Mouse (Mus musculus): Measurements from ENCODE around the gene Anks1b. TPM values are rescaled to one million over a fixed set of nuclear protein-coding genes. Genes with fewer than 3 reads are reported as not detected.

The Anks1b gene
- polyA plus RNA-seq, 1 experiment from 2014 or later = 1.5 TPM

DNA sequence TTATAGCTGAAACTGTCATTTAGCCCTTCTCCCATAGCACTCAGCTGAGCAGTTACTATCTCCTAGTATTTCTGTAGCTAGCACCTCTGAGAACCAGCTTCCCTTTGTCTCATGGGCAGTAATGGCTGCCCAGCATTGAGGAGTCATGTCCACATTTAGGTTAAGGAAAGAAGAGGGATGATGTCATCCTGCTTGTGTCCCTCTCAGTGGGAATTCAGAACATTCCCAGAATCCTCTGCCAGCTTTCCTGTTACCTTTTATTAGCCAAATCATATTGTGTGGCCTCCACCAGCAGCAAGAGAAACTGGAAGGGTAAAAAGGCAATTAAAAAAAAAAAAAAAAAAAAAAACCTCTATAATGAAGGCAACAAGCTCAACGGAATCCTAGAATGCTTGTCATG, 851.6 kb downstream of the Anks1b start:
- peaks cover 5% of the 10 kb centered on the region; the same call in 1 of the 2 replicates for H3K4me1 ChIP-seq (replicated peaks; ENCODE audit: control insufficient read depth, insufficient read depth, low read length)
- H3K9me3 ChIP-seq (ENCODE audit: control insufficient read depth, low read length) = no peaks in the 10 kb centered on the region
- H3K9ac ChIP-seq (ENCODE audit: low read length) = no peak overlapping the region
- H3K27ac ChIP-seq (ENCODE audit: low read depth) = no peak overlapping the region
- no peak overlapping the region for H3K4me3 ChIP-seq (ENCODE audit: low read depth, low read length)
- no peak for ATAC-seq (replicated peaks; ENCODE audit: low FRiP score, low TSS enrichment, low read depth)
- 82% methylated on average over 1 of the region's 1 CpGs for WGBS
- no peaks in the 10 kb centered on the region for H3K27me3 ChIP-seq (replicated peaks; ENCODE audit: control insufficient read depth, insufficient read depth, low read length)
- no peak for DNase-seq (ENCODE audit: low spot score)
- H3K36me3 ChIP-seq (ENCODE audit: control insufficient read depth, insufficient read depth, low read length) = no peaks in the 10 kb centered on the region
- H3K4me2 ChIP-seq (ENCODE audit: low read length) = no peak overlapping the region

DNA sequence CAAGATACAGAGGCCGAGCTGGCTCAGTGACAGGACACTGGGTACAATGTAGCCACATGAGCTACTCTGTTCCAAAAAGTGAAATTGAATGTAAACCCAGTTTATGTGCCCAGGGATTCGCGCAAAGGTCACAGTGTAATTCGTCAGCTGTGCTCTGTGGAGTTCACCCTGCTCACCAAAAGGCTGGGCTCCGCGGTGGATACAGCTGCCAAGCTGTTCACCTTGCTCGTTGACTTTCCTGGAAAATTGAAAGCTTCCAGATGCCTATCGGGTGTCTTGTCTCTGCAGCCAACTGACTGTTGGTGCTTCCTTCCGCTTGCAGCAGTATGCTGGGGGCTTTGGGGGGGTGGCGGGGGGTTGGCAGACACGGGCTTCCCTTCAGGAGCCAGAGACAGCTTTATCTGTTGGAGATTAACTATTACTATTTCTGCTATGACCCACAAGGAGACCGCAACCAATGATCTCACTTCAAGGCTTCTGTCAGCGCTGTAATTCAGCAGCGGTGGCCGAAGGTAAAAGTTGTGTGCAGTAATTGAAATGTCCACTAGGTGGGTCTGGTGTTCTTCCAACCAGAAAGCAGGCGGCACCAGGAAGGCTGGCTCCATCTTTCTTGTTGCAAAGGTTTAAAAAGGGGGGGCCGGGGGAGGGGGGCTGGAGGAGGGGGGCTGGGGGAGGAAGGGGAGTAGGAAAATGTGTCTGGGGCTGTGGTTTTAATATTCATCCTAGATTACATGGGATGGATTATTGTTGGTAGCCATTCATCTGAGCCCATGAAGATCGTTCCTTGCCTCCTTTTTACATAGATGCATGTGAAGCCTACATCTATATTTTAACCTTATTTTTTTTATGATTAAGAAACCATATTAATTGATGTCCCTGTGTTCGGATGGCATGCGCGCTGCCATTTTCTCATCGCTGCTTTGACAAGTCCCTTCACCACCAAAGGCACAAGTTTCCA, 855.4 kb downstream of the Anks1b start:
- Histone ChIP-seq H3K4me1 (replicated peaks; ENCODE audit: control insufficient read depth, insufficient read depth, low read length) (peaks cover 5% of the 10 kb centered on the region; the same call in 1 of the 2 replicates), H3K9me3 (ENCODE audit: control insufficient read depth, low read length) (no peaks in the 10 kb centered on the region), H3K36me3 (ENCODE audit: control insufficient read depth, insufficient read depth, low read length) (no peaks in the 10 kb centered on the region), H3K27me3 (replicated peaks; ENCODE audit: control insufficient read depth, insufficient read depth, low read length) (no peaks in the 10 kb centered on the region), H3K4me3 (ENCODE audit: low read depth, low read length) (peak overlapping the region; percentile 26), H3K9ac (ENCODE audit: low read length) (no peak overlapping the region), H3K4me2 (ENCODE audit: low read length) (peak overlapping the region; percentile 57), H3K27ac (ENCODE audit: low read depth) (no peak overlapping the region)
- WGBS = 28% methylated on average over 22 of the region's 22 CpGs
- ATAC-seq (replicated peaks; ENCODE audit: low FRiP score, low TSS enrichment, low read depth) = peak; percentile 73
- DNase-seq (ENCODE audit: low spot score) = peak; percentile 70

DNA sequence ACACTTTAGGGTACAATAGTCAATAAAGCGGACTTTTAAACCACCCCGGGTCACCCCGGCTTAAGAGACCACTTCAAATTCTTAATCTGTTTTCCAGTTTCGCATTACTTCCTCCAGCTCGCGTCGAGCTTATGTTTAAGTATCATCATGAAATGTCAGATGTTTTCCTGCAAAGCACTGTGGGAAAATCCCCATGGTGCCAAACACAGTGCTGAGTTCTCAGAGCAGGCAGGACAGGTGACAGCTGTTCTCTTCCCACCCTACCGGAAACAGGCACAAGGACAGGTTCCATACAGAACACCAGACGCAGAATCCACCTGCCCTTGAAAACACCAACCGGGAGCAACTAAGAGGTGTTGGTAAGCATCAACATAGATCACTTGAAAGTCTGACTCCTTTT, 856.2 kb downstream of the Anks1b start:
- 51% methylated on average over 10 of the region's 10 CpGs for WGBS
- Histone ChIP-seq H3K9me3 (ENCODE audit: control insufficient read depth, low read length) (no peaks in the 10 kb centered on the region), H3K27ac (ENCODE audit: low read depth) (no peak overlapping the region), H3K27me3 (replicated peaks; ENCODE audit: control insufficient read depth, insufficient read depth, low read length) (no peaks in the 10 kb centered on the region), H3K4me2 (ENCODE audit: low read length) (no peak overlapping the region), H3K9ac (ENCODE audit: low read length) (no peak overlapping the region), H3K4me3 (ENCODE audit: low read depth, low read length) (no peak overlapping the region), H3K4me1 (replicated peaks; ENCODE audit: control insufficient read depth, insufficient read depth, low read length) (peaks cover 5% of the 10 kb centered on the region; the same call in 1 of the 2 replicates), H3K36me3 (ENCODE audit: control insufficient read depth, insufficient read depth, low read length) (no peaks in the 10 kb centered on the region)
- no peak for DNase-seq (ENCODE audit: low spot score)
- no peak for ATAC-seq (replicated peaks; ENCODE audit: low FRiP score, low TSS enrichment, low read depth)

DNA sequence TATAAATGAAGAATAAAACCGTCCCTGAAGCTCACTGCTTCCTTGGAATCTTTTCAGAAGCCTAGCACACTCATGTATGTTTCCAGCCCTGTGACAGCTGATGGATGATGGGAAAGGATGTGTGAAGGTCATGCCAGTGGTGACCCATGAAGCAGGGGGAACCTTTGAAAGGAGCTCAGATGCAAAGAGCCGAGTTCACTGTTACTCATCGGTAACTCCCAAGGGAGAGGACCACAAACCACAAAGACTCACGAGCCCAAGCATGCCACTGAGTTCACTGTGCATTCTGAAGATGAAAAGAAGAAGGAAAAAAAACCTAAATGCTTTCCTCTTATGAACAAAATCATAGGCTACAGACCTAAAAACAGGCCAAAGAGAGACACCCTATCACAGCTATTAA, 859.5 kb downstream of the Anks1b start:
- Histone ChIP-seq H3K36me3 (ENCODE audit: control insufficient read depth, insufficient read depth, low read length) (no peaks in the 10 kb centered on the region), H3K4me2 (ENCODE audit: low read length) (no peak overlapping the region), H3K27ac (ENCODE audit: low read depth) (no peak overlapping the region), H3K9ac (ENCODE audit: low read length) (no peak overlapping the region), H3K9me3 (ENCODE audit: control insufficient read depth, low read length) (no peaks in the 10 kb centered on the region), H3K4me1 (replicated peaks; ENCODE audit: control insufficient read depth, insufficient read depth, low read length) (peaks cover 5% of the 10 kb centered on the region; the same call in 1 of the 2 replicates), H3K4me3 (ENCODE audit: low read depth, low read length) (no peak overlapping the region), H3K27me3 (replicated peaks; ENCODE audit: control insufficient read depth, insufficient read depth, low read length) (no peaks in the 10 kb centered on the region)
- ATAC-seq (replicated peaks; ENCODE audit: low FRiP score, low TSS enrichment, low read depth) (no peak), DNase-seq (ENCODE audit: low spot score) (no peak)
- WGBS = 60% methylated on average over 4 of the region's 4 CpGs

DNA sequence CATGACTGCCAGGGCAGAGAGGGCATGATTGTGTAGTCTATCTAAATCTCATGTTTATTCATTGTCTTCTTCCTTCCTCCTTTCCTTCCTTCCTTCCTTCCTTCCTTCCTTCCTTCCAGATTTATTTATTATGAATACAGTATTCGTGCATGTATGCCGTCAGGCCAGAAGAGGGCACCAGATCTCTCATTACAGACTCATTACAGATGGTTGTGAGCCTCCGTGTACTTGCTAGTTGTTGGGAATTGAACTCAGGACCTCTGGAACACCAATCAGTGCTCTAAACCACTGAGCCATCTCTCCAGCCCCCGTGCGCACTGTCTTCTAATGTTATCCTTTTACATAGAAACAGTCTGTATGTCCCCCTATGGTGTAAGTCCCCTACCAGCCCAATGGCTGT, 860.3 kb downstream of the Anks1b start:
- Histone ChIP-seq H3K27me3 (replicated peaks; ENCODE audit: control insufficient read depth, insufficient read depth, low read length) (no peaks in the 10 kb centered on the region), H3K36me3 (ENCODE audit: control insufficient read depth, insufficient read depth, low read length) (no peaks in the 10 kb centered on the region), H3K4me1 (replicated peaks; ENCODE audit: control insufficient read depth, insufficient read depth, low read length) (no peaks in the 10 kb centered on the region), H3K9me3 (ENCODE audit: control insufficient read depth, low read length) (no peaks in the 10 kb centered on the region), H3K4me3 (ENCODE audit: low read depth, low read length) (no peak overlapping the region), H3K9ac (ENCODE audit: low read length) (no peak overlapping the region), H3K27ac (ENCODE audit: low read depth) (no peak overlapping the region), H3K4me2 (ENCODE audit: low read length) (no peak overlapping the region)
- 32% methylated on average over 5 of the region's 5 CpGs for whole genome bisulfite sequencing
- no peak for ATAC-seq (replicated peaks; ENCODE audit: low FRiP score, low TSS enrichment, low read depth)
- peak; percentile 60 for DNase-seq (ENCODE audit: low spot score)

DNA sequence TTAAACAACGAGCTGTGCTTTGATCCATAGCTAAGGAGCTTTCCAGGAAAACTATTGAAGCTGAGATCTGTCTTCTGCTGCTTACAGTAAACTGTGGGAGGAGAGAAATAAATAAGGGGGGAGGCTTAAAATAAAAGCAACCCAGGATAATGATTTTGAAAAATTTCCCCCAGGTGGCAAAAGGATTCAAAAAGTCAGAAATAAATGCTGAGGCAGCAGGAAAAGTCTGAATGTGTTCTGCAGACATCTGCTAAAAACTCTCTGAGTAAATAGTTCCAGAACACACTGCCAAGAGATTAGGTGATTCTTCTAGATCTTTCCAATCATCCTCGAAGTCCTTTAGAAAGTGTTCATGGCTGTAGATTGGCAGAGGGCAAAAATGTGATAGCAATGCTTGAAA, 865.2 kb downstream of the Anks1b start:
- Histone ChIP-seq H3K9ac (ENCODE audit: low read length) (no peak overlapping the region), H3K4me2 (ENCODE audit: low read length) (no peak overlapping the region), H3K27me3 (replicated peaks; ENCODE audit: control insufficient read depth, insufficient read depth, low read length) (no peaks in the 10 kb centered on the region), H3K4me3 (ENCODE audit: low read depth, low read length) (no peak overlapping the region), H3K36me3 (ENCODE audit: control insufficient read depth, insufficient read depth, low read length) (no peaks in the 10 kb centered on the region), H3K9me3 (ENCODE audit: control insufficient read depth, low read length) (no peaks in the 10 kb centered on the region), H3K4me1 (replicated peaks; ENCODE audit: control insufficient read depth, insufficient read depth, low read length) (no peaks in the 10 kb centered on the region), H3K27ac (ENCODE audit: low read depth) (no peak overlapping the region)
- no peak for DNase-seq (ENCODE audit: low spot score)
- no peak for ATAC-seq (replicated peaks; ENCODE audit: low FRiP score, low TSS enrichment, low read depth)
- 69% methylated on average over 2 of the region's 2 CpGs for WGBS

DNA sequence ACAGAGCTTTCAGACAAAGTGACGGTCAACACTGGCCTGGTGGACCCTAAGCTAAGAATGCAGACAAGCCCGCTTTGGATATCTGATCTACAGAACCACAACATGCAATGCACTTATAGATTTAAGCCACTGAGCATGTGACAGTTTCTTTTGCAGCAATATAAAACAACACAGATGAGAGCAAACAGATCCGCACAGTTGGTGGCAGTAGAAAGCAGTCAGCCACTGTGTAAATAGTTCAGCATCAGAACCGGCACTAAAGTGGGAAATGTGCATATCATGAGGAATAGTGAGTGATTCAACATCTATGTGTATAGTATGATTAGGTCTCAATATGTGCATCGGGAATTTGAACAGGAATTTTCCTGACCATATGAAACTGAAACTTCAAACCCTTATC, 867.6 kb downstream of the Anks1b start:
- Histone ChIP-seq H3K27ac (ENCODE audit: low read depth) (no peak overlapping the region), H3K4me3 (ENCODE audit: low read depth, low read length) (no peak overlapping the region), H3K4me2 (ENCODE audit: low read length) (no peak overlapping the region), H3K27me3 (replicated peaks; ENCODE audit: control insufficient read depth, insufficient read depth, low read length) (no peaks in the 10 kb centered on the region), H3K9me3 (ENCODE audit: control insufficient read depth, low read length) (no peaks in the 10 kb centered on the region), H3K9ac (ENCODE audit: low read length) (no peak overlapping the region), H3K4me1 (replicated peaks; ENCODE audit: control insufficient read depth, insufficient read depth, low read length) (no peaks in the 10 kb centered on the region), H3K36me3 (ENCODE audit: control insufficient read depth, insufficient read depth, low read length) (no peaks in the 10 kb centered on the region)
- no peak for DNase-seq (ENCODE audit: low spot score)
- no peak for ATAC-seq (replicated peaks; ENCODE audit: low FRiP score, low TSS enrichment, low read depth)
- 88% methylated on average over 5 of the region's 5 CpGs for WGBS

DNA sequence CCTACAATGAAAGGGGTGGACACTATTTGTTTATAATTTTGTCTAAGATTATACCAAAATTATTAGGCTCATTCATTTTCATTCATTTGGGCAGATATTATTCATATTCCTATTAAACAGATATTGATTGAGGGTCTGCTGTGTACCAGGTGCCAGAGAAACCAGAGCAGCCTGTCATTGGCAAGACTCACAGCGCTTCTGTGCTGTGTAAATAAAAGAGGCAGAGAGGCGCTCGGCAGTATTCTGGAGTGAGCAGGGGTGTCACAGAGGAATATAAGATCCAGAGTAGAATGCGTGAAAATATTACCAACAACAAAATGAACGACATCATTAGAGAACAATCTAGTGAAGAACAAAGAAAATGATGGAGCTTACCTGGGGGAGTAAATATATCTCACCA, 878.6 kb downstream of the Anks1b start:
- ATAC-seq (replicated peaks; ENCODE audit: low FRiP score, low TSS enrichment, low read depth) (no peak), DNase-seq (ENCODE audit: low spot score) (no peak)
- Histone ChIP-seq H3K27ac (ENCODE audit: low read depth) (no peak overlapping the region), H3K36me3 (ENCODE audit: control insufficient read depth, insufficient read depth, low read length) (no peaks in the 10 kb centered on the region), H3K27me3 (replicated peaks; ENCODE audit: control insufficient read depth, insufficient read depth, low read length) (no peaks in the 10 kb centered on the region), H3K9ac (ENCODE audit: low read length) (no peak overlapping the region), H3K4me2 (ENCODE audit: low read length) (no peak overlapping the region), H3K4me3 (ENCODE audit: low read depth, low read length) (no peak overlapping the region), H3K4me1 (replicated peaks; ENCODE audit: control insufficient read depth, insufficient read depth, low read length) (no peaks in the 10 kb centered on the region), H3K9me3 (ENCODE audit: control insufficient read depth, low read length) (no peaks in the 10 kb centered on the region)
- WGBS = 56% methylated on average over 5 of the region's 5 CpGs

DNA sequence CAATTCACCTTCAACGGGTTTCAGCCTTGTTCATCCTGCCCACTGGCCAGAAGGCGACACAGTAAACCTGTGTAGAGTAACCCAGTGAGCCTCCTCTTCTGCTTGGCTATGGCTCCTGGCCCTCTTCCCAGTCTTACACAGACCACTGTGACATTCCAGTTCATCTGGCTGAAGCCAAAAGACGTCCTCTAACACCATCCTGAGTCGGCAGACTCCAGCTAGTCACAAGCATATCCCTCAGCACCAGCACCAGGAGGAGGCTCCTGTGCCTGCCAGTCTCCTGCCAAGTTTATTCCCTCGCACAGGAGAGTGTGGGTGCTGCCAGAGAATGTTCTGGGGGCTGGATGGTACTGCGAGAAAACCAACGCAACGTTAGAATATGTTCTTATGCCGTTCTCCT, 879.8 kb downstream of the Anks1b start:
- ATAC-seq (replicated peaks; ENCODE audit: low FRiP score, low TSS enrichment, low read depth) = no peak
- Histone ChIP-seq H3K27ac (ENCODE audit: low read depth) (no peak overlapping the region), H3K4me3 (ENCODE audit: low read depth, low read length) (no peak overlapping the region), H3K9ac (ENCODE audit: low read length) (no peak overlapping the region), H3K4me1 (replicated peaks; ENCODE audit: control insufficient read depth, insufficient read depth, low read length) (no peaks in the 10 kb centered on the region), H3K9me3 (ENCODE audit: control insufficient read depth, low read length) (no peaks in the 10 kb centered on the region), H3K4me2 (ENCODE audit: low read length) (no peak overlapping the region), H3K36me3 (ENCODE audit: control insufficient read depth, insufficient read depth, low read length) (no peaks in the 10 kb centered on the region), H3K27me3 (replicated peaks; ENCODE audit: control insufficient read depth, insufficient read depth, low read length) (no peaks in the 10 kb centered on the region)
- WGBS = 75% methylated on average over 9 of the region's 9 CpGs
- DNase-seq (ENCODE audit: low spot score) = no peak

Measured in intestine, embryonic 14.5 days (tissue).